Mouse (Mus musculus) right cerebral cortex, postnatal 36 days (tissue): ENCODE results near the gene Ccdc142.

ENCODE experiments used
- DNase-seq, 2 experiments: peaks; one replicate each; pipeline ENCODE4 v3.0.0; 2022; ENCODE audit warnings: low spot score in 2 of 2, mixed read lengths in 1 of 2

The Ccdc142 gene

DNA sequence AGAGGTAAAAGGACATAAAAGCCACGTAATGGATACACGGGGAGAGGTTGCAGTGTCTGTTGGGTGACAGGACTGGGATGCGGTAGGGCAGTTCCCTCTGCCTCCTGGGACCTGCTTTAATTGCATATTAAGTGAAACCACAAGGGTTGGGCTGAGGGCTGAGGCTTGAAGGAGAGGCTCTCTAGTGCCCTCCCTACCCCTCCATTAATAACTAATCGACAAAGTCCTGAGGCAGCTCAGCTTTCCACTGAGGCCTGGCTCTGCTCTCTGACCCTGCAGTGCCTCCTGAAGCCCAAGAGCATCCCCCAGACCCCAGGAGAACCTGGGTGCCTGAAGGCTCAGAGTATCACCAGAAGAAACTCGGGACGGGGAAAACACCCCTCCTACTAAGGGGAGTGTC is 16.9 kb upstream of the Ccdc142 start:
- no peak for DNase-seq

DNA sequence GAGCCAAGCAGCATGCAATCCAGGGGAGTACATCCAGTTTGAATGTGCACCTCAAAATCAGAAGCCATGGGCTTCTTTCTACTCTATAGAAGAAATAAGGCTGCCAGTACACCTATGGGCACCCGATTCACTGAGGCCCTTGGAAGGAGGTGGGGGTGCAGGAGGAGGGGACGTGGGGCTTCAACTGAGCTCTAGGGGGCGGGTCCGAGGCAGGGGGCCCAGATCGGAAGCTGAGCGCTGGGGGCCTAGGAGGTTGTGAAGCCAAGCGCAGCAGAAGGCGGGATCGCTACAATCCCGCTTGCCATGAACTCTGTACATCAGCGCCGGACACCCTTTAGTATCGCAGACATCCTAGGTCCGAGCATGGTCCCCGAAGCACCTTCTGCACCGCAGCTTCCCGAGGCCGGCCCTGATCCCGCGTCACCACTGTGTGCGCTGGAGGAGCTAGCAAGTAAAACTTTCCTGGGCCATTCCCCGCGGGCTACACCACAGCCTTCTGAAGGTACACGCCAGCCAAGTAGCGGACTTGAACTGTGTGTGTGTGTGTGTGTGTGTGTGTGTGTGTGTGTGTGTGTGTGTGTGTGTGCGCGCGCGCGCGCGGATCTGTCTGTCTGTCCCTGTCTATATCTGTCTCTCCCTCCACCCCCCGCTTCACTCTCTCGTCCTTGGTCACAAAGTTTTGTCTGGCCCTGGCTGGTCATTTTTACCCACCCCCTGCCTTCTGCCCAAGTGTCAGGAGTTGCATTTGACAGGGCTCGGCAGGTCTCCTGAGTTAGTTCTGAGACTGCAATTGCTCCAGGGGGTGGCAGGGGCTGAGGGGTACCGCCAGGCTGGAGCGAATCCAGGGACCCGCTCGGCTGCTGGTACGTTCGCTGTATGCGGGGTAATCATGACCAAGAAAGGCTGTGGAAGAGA is 15.0 kb upstream of the Ccdc142 start, which contains the start of gene Lbx2:
Lbx2 (plus strand) TSS at position 247 of the 915 bp plus-strand sequence.
- no peak for DNase-seq

GRCm38 (mm10) chr6:83087205-83087925 is 14.0 kb upstream of the Ccdc142 start:
- no peak for DNase-seq

GRCm38 (mm10) chr6:83087926-83088260 is 13.5 kb upstream of the Ccdc142 start:
- no peak for DNase-seq

DNA sequence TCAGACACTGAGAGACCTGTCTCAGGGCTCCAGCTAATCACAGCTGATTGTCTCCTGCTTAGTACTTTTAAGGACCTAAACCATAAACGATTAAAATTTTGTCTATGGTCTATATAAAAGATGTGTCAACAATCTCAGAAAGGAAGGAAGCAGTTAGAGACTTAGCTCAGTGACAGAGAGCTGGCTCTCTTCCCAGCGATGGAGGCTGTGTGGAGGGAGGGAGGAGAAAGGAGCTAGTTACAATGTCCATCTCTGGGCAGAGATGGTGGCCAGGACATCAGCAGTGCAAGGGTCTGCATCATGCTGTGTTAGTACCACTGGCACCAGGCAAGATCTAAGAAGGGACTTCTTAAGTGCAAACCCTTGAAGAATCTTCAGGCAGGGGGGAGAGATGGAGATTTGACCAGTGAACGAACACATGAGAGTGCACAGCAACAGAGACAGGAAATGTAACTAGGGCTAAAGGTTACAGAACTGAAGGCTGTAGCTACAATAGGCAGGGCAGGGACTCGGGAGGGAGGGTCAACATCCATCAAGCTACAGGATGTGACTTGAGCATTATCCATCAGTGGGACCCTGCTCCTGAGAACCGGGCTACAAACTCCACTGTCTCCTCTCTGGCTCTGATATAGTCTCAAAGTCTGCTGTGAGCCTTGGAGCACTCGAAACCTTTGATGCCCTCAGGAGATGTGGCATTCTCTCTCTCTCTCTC is 8.8 kb upstream of the Ccdc142 start:
- no peak for DNase-seq

- no peak for DNase-seq
Measured at GRCm38 (mm10) chr6:83095968-83096367, 5.4 kb upstream of the Ccdc142 start.

DNA sequence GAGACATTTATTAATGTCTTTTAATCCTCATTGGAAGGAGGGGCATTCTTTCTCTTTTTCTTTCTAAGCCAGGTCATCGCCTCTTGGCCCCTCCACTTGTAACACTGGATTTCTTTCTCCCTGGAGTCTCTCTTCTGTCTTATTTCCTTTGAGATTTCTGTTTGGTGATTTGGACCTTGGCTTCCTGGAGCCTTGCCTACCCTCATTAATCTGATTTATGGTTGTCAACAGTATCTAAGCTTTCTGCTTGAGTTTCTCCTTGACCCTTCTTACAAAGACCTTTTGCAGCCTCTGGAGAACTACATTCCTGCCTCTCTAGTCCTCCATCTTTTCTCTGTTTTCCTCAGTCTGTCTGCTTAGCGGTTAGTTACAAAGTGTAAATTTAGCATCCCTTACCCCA is 3.0 kb upstream of the Ccdc142 start:
- no peak for DNase-seq

- peak in 1 of 2 experiments; percentile 50 for DNase-seq
Measured at GRCm38 (mm10) chr6:83101688-83102556, 521 bp downstream of the Ccdc142 start.

DNA sequence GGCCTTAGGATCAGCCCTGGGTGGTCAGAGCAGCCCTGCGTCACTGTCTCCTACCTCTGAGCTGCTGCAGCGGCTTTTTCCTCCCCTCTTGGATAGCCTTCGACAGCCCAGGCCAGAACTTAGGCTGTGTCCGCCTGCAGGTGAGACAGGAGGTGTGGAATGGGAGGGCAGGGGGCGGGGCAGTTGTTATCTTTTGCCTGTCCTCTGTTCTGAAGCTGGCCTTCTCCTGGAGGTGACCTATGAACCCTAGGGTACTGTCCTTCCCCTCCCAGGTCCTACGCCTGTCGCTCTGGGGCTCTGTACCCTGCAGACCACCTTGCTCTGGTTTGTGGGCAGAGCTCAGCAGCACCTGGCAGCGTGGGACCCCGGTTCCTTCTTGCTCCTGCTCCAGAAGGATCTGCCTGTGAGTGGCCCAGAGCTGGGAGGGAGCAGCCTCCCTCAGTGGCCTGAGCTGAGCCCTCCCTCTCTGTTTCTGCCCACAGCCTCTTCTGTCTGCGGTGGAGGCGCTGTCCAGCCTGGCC is 1.8 kb downstream of the Ccdc142 start:
- no peak for DNase-seq

DNA sequence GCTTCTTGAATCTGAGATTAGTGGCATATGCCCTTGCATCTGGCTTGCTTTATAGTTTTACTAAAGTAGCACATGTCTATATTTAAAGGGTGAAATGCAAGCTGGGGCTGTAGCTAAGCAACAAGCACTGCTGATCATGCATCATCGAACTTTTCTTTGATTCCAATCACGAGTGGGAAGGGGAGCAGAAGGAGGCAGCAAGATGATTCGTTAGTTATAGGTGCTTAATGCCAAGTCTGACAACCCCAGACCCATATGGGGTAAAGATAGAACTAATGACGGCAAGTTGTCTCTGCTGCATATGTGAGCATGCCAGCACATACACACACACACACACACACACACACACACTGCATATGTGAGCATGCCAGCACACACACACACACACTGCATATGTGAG is 2.8 kb downstream of the Ccdc142 start:
- no peak for DNase-seq

- no peak for DNase-seq
Measured at GRCm38 (mm10) chr6:83107566-83108400, 6.4 kb downstream of the Ccdc142 start.

DNA sequence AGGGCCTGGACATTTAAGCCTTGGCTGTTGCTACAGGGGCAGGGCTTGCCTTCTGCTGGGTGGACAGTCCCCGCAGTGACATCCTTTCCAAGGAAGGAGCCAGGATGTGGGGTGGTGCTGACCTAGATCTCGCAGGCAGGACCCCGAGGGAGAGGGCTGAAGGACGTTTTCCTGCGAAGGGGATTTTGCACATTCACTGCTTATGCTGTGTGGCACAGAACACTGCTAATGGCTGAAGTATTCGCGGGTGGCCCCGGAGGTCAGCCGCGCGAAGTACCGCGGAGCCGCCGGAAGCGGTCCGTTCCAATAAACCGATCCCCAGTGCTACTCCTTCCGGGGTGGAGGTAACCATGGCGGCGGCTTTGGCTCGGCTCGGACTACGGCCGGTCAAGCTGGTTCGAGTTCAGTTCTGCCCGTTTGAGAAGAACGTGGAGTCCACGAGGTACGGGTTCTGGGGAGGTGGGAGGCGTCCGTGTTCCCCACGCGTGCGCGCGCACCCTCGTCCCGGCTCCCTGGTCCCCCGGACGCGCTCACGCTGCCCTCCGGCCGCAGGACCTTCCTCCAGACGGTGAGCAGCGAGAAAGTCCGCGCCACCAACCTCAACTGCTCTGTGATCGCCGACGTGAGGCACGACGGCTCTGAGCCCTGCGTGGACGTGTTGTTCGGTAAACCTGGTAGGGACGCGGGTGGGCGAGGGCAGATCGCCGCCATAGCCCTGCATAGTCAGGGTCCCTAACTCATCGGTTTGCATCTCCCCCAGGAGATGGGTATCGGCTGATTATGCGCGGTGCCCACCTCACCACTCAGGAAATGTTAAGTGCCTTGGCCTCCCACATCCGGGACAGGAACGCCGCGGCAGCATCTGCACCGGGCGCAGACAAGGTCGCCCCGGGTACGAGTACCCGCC is 7.6 kb downstream of the Ccdc142 start, which contains the start of gene Mrpl53:
Mrpl53 (plus strand) TSS at position 279 of the 907 bp plus-strand sequence.
- peak; percentile 61 to 68 for DNase-seq

DNA sequence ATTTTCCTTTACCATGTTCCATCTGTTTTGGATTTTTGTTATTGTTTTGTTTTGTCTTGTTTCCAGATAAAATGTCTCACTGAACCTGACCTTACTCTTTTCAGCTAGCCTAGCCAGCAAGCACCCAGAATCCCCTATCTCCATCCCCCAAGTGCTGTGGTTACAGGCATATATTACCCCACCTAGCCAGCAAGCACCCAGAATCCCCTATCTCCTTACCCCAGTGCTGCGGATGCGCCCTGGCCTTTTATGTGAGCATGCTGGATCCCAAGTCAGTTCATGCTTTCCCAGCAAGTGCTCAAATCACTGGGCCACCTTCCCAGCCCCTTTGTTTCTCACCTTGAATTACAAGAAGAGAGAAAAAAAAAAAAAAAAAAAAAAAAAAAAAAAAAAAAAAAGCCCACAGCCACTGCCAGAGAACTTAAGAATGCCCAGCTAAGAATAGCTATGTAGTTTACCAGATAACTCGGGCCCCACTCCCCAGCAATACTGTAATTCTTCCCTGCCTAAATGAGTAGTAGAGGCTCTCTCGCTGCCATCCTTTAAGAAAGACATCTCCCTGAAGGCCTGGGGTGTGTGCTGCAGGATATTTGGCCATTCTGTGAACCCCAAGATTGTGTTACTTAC is 10.2 kb downstream of the Ccdc142 start:
- DNase-seq: no peak

- peak; percentile 86 to 90 for DNase-seq
Measured at GRCm38 (mm10) chr6:83115011-83115671, 13.7 kb downstream of the Ccdc142 start, which contains the start of gene Mogs. Gene Mogs, plus strand, starts transcription at chr6:83115496.

GRCm38 (mm10) chr6:83115682-83116372 is 14.4 kb downstream of the Ccdc142 start:
- no peak for DNase-seq

DNA sequence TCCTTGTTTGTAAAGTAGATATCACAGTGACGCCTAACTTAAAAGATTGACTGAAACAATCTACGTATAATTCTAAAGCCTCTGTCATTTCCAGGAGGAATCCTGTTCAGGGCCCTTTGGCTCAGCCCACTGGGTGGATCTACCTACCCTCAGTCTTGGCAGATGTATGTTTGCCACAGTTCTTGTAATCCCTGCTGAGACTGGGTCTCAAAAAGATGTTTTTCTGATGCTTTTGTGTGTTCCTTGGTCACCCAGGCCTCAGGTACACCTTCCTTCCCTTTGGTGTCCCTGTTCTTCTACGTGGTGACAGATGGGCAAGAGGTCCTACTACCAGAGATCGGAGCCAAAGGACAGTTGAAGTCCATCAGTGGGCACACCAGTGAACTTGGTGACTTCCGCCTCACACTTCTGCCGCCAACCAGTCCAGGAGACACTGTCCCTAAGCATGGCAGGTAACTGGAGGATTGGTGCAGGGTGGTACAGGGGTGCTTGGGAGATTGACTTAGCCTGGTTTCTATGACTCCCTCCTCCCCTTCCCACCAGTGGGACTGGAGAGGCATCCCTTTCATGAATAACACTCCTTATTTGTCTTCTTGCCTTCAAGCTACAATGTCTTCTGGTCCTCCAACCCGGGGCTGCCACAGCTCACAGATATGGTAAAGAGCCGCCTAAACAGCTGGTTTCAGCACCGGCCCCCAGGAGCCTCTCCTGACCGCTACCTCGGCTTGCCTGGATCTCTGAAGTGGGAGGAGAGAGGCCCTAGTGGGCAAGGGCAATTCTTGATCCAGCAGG is 15.2 kb downstream of the Ccdc142 start:
- no peak for DNase-seq

- DNase-seq: no peak
Measured at GRCm38 (mm10) chr6:83117165-83117438, 15.7 kb downstream of the Ccdc142 start.
